Mouse (Mus musculus) right cerebral cortex, adult 2 months (tissue): ENCODE measurements around the gene Kif15.

Experiments used
- DNase-seq, 2 experiments: peaks; one replicate each; pipeline ENCODE4 v3.0.0; 2021 to 2022; ENCODE audit warnings: low spot score in 2 of 2

Gene Kif15

GRCm38 (mm10) chr9:122950643-122951475 is at the start of gene Kif15, which contains the start of gene 1110059G10Rik:
Kif15 (plus strand) TSS chr9:122951046.
1110059G10Rik (minus strand) TSS chr9:122951000.
- DNase-seq = peak; percentile 95

GRCm38 (mm10) chr9:122901047-122901446 is 49.8 kb upstream of the Kif15 start:
- no peak for DNase-seq

GRCm38 (mm10) chr9:122902717-122903535 is 47.9 kb upstream of the Kif15 start:
- peak; percentile 13 to 38 for DNase-seq

- DNase-seq = no peak
These were observed 28.4 kb upstream of the Kif15 start for GRCm38 (mm10) chr9:122922436-122922835.

GRCm38 (mm10) chr9:122922936-122923381 is 27.9 kb upstream of the Kif15 start, which contains the start of gene Zfp105:
Zfp105 (plus strand) TSS chr9:122923072.
- peak; percentile 44 to 73 for DNase-seq

- DNase-seq = no peak
These were observed 21.9 kb upstream of the Kif15 start for GRCm38 (mm10) chr9:122928915-122929314.

- no peak for DNase-seq
These were observed 47.8 kb downstream of the Kif15 start for GRCm38 (mm10) chr9:122998406-122999192.

GRCm38 (mm10) chr9:122999193-122999586 is 48.3 kb downstream of the Kif15 start:
- no peak for DNase-seq

- no peak for DNase-seq
These were observed 53.9 kb downstream of the Kif15 start for GRCm38 (mm10) chr9:123004718-123005117.

- DNase-seq = no peak
These were observed 55.2 kb downstream of the Kif15 start for GRCm38 (mm10) chr9:123006071-123006470.

- DNase-seq = peak; percentile 77 to 87
These were observed 70.3 kb downstream of the Kif15 start, which contains the start of gene Tmem42 for GRCm38 (mm10) chr9:123020995-123021631. Tmem42 (plus strand) TSS chr9:123021326.

- DNase-seq = peak; percentile 15 to 16
These were observed 71.0 kb downstream of the Kif15 start for GRCm38 (mm10) chr9:123021636-123022379.

GRCm38 (mm10) chr9:123024201-123024600 is 73.4 kb downstream of the Kif15 start:
- DNase-seq = no peak

- DNase-seq = no peak
These were observed 80.8 kb downstream of the Kif15 start for GRCm38 (mm10) chr9:123031496-123032246.

- no peak for DNase-seq
These were observed 83.6 kb downstream of the Kif15 start, which contains the start of gene Tgm4 for GRCm38 (mm10) chr9:123034426-123034825. Tgm4 (plus strand) TSS chr9:123034726.

- no peak for DNase-seq
These were observed 96.8 kb downstream of the Kif15 start for GRCm38 (mm10) chr9:123047665-123048064.

- no peak for DNase-seq
These were observed 108.0 kb downstream of the Kif15 start for GRCm38 (mm10) chr9:123058724-123059292.

- no peak for DNase-seq
These were observed 109.3 kb downstream of the Kif15 start for GRCm38 (mm10) chr9:123060172-123060571.
